Mouse (Mus musculus): ENCODE measurements around the gene Gzmk. TPM values are rescaled to one million over a fixed set of nuclear protein-coding genes. Genes with fewer than 3 reads are reported as not detected.

Gene Gzmk
- total RNA-seq, 2 experiments from 2014 or later, result 0.28 TPM; not detected in 1

DNA sequence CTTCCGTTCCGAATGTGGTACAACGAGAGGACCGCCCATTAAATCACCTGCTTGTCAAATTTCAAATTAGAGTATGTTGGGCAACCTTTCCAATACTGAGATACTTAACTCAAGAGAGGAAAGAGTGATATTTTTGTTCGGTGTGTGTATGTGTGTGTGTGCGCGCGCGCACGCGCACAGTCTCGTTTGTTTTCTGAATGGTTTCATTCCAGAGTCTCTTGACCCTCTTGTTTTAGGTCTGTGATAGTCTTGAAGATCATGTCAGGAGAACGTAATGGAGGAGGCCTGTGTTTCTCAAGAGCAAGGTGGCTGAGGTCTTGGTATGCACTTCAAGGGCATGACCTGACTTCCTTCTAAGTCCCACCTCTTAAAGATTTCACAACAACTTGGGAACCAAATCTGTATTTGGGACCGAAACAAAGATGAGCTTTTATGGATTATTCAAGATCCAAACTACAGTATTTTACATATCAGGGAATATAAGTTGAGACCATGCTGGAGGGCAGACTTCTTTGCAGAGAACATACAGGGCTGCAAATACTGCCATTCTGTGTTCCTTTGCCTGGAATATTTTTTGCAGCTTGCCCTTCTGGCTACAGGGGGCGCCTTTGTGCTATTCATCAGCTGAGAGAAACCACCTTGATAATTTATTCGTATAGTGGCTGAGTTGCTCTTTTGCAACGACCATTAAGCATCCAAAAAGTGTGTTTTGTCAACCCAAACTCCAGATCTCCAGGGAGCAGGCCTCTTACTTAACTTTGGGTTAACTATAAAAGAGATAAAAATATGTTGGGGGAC lies 2.2 kb upstream of the Gzmk start:
- no peak for DNase-seq (ENCODE audit: low spot score in 2 of 2)
- H3K4me3 ChIP-seq, result no peak overlapping the region
- no peak overlapping the region for H3K27ac ChIP-seq
- TF ChIP-seq CTCF (conservative IDR thresholded peaks at IDR 0.05), result peak; percentile 65

DNA sequence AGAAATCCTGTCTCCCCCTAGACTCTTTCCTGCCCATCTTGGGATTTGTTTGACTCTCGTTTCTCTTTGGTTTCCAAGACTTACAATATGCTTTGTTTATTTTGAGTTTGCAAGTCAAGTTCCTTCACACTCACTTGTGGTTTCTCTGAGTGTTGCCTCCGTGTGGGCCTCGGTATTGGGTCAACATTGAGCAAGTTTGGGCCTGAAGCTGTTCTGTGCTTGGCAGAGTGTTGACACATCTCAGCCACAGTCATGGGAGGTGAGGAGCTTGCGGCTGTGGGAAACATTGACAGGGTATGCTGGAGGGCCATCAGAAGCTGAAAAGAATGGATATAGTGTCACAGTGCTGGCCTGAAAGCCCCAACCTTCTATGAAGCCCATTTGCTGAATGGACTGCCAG lies 1.4 kb upstream of the Gzmk start:
- no peak overlapping the region for H3K4me3 ChIP-seq
- TF ChIP-seq CTCF (conservative IDR thresholded peaks at IDR 0.05), result no peak
- DNase-seq (ENCODE audit: low spot score in 2 of 2), result no peak
- H3K27ac ChIP-seq, result no peak overlapping the region

DNA sequence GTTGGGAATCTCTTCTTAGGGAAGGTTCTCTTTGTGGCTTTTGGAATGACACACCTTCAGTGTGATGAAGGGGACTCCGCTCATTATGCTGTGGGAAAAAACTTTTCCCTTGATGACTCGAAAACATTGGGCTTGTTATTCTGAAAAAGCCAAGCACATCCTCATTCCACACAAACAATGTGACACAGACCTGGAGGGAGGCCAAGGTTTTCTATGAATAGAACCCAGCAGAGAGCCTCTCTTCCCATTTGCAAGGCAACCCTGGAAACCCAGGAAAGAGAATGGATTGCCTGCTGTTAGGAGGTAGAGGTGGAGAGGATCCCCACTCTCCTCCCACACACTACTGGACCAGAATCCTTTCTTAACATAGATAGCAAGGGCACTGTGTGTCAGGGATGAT lies 1.6 kb downstream of the Gzmk start:
- H3K27ac ChIP-seq, result no peak overlapping the region
- peak overlapping the region; percentile 18; the same call in 1 of the 2 replicates for H3K4me3 ChIP-seq
- DNase-seq (ENCODE audit: low spot score in 2 of 2), result peak; percentile 62 to 74
- no peak for TF ChIP-seq CTCF (conservative IDR thresholded peaks at IDR 0.05)

DNA sequence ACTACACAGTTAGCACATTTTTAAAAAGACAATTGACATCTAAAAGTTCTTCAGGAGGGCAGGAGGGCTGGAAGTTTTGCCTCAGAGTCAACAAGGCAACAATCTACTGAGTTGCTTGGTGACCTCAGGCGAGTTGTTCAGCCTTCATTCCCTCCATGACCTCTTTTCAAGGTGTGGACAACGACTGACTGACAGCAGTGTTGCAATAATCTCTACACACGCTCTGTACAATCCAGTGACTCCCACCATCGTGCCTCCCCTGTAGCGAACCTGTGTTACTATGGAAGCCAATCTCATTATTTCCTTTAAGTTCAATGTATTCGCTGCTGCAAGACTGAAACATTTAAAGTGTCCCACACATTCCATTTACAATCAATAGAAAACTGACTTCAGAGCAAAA lies 3.9 kb downstream of the Gzmk start:
- no peak for TF ChIP-seq CTCF (conservative IDR thresholded peaks at IDR 0.05)
- Histone ChIP-seq H3K27ac (no peak overlapping the region), H3K4me3 (no peak overlapping the region)
- DNase-seq (ENCODE audit: low spot score in 2 of 2), result no peak

DNA sequence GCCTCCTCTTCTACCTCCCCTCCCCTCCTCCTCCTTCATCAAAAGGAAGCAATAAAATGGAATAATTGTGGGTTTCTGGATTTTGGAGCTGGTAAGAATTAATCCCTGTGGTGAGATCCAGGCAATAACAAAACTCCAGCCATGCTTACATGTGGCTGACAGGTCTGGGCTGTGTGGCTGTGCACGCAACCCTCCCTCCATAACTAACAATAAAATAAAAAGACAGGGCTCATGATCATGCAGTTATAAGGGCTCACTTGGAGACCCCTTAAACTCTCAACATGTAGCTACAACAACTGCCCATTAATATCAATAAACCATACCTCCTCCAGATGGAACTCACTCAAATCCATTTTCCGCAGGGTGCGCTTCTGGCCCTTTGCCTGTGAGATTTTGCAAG lies 11.8 kb downstream of the Gzmk start:
- TF ChIP-seq CTCF (conservative IDR thresholded peaks at IDR 0.05), result no peak
- DNase-seq (ENCODE audit: low spot score in 2 of 2), result no peak
- Histone ChIP-seq H3K27ac (no peak overlapping the region), H3K4me3 (no peak overlapping the region)

DNA sequence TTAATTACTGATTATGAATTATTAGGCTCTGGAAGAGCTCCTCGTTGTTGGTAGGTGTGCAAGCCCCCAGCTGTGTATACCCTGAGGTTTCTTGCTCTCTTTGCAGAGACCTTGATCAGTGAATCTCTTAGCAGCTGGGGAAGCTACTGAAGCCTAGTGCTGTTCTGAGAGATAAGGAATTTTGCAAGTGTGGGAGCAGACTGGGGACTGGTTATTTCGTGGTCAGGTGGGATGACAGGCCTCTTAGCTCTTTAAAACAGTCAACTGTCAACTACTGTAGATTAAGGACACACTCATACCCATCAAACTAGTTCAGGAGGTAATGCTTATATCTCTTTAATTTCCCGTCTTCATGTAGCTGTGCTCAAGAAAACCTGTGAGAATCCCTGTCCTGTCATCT lies 13.3 kb downstream of the Gzmk start:
- DNase-seq (ENCODE audit: low spot score in 2 of 2), result no peak
- TF ChIP-seq CTCF (conservative IDR thresholded peaks at IDR 0.05), result no peak
- no peak overlapping the region for H3K4me3 ChIP-seq
- H3K27ac ChIP-seq, result no peak overlapping the region

DNA sequence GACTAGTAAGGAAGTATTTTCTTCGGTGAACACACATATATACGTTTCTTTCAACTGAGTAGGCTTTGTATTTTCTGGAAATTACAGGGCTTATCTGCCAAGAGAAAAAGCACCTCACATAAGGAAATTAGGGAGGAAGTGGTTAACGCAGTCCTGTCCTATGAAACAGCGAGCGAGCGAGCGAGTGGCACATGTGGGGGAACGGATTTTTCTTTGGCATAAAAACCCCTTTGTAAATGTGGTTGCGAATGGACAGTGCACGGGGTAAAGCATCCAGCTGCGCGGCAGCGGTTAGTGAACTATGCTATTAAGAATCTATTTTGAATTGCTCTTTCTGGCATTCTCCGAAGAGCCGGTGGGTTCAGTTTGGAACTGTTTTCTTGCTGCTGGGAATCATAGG lies 14.4 kb downstream of the Gzmk start:
- no peak for DNase-seq (ENCODE audit: low spot score in 2 of 2)
- H3K4me3 ChIP-seq, result no peak overlapping the region
- no peak for TF ChIP-seq CTCF (conservative IDR thresholded peaks at IDR 0.05)
- H3K27ac ChIP-seq, result no peak overlapping the region

DNA sequence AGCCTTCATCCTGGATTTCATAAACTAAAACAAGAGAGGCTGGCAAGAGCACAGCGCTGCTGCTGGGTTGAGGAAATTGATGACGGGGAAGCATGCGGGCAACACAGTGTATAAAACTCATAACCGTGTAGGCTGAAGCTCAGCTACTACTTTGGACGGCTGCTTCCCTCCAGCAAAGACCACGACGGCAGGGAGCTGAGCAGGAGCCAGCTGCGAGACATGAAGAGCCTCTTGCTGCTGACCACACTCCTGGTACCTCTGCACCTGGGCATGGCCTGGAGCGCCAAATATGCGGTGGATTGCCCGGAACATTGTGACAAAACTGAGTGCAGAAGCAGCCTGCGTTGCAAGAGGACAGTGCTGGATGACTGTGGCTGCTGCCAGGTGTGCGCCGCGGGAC lies 16.1 kb downstream of the Gzmk start, which contains the start of gene Esm1:
TSS of gene Esm1 (plus strand) at position 36 of the 400 bp plus-strand sequence.
- Histone ChIP-seq H3K4me3 (no peak within 1 kb of the TSS), H3K27ac (no peak within 1 kb of the TSS)
- DNase-seq (ENCODE audit: low spot score in 2 of 2), result no peak
- TF ChIP-seq CTCF (conservative IDR thresholded peaks at IDR 0.05), result no peak

DNA sequence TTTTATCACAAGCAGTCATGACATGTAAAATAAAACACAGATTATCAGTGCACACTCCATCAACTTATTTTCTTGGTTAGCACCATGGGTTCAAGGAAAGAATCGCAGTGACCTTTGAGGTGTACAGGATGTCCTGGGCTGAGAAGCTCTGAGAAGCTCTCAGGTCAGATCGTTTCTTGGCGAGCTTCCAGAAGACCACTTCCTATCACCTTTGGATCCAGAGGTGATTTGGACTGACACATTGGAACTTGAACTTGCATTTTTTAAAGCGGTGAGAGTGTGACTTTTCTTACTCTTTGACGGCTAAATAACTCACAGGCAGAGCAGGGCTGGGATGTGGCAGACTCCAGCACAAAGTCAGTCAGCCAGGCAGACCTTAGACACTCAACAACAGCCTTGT lies 20.4 kb downstream of the Gzmk start:
- DNase-seq (ENCODE audit: low spot score in 2 of 2), result no peak
- Histone ChIP-seq H3K4me3 (no peak overlapping the region), H3K27ac (no peak overlapping the region)
- TF ChIP-seq CTCF (conservative IDR thresholded peaks at IDR 0.05), result no peak

DNA sequence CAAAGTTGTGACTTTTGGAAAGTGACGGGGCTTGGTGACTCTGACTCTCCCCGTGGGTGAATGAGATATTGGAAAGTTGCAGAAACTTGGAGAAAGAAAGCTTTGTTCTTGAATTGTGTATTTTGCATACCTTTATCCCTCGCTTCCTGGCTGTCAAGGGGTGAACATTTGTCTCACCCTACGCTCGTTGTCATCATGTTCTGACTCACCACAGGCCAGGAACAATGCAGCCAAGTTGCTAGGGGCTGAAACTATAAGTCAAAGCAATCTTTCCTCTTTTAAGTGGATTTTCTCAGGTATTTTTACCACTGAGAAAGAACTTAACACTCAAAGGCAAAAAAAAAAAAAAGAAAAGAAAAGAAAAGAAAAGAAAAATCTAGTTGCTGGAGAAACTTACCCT lies 22.6 kb downstream of the Gzmk start:
- no peak for TF ChIP-seq CTCF (conservative IDR thresholded peaks at IDR 0.05)
- H3K27ac ChIP-seq, result no peak overlapping the region
- no peak overlapping the region for H3K4me3 ChIP-seq
- DNase-seq (ENCODE audit: low spot score in 2 of 2), result no peak

DNA sequence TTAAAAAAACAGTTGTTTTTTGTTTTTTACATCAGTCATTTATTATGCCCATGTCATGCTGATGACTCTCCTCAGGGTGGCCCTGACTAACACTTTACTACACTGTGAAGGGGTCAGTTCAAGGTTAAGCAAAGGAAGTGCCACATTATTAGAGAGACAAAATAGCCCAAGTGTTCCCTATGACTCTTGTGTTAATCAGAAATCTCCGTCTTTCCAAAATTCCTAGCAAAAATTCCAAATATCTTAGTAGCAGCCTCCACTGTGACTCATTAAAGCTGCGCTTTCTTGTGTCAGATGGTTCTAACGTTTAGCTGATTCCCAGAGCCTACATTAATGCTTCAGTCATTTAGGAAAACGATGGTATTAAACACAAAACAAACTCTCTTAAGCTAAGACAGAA lies 23.5 kb downstream of the Gzmk start:
- no peak for DNase-seq (ENCODE audit: low spot score in 2 of 2)
- Histone ChIP-seq H3K27ac (no peak overlapping the region), H3K4me3 (no peak overlapping the region)
- TF ChIP-seq CTCF (conservative IDR thresholded peaks at IDR 0.05), result no peak

DNA sequence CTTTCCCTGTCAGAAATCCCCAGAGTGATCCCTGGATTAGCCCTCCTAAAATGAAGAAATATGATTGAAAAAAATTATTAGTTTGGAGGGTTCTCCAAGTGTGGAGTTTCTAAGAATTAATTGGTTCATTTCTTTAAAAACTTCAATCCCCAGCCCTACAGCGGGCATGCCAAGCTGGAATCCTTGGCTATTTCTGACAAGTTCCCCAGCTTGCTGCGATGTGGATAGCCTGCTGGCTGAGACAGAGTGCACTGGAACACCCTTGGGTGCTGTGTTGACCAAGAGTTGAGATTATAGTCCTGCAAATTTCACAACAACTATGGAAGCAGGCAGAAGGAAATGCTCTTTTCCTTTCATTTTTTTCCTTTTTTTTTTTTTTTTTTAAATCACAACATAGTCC lies 24.1 kb downstream of the Gzmk start:
- H3K27ac ChIP-seq, result no peak overlapping the region
- no peak for TF ChIP-seq CTCF (conservative IDR thresholded peaks at IDR 0.05)
- no peak overlapping the region for H3K4me3 ChIP-seq
- no peak for DNase-seq (ENCODE audit: low spot score in 2 of 2)

DNA sequence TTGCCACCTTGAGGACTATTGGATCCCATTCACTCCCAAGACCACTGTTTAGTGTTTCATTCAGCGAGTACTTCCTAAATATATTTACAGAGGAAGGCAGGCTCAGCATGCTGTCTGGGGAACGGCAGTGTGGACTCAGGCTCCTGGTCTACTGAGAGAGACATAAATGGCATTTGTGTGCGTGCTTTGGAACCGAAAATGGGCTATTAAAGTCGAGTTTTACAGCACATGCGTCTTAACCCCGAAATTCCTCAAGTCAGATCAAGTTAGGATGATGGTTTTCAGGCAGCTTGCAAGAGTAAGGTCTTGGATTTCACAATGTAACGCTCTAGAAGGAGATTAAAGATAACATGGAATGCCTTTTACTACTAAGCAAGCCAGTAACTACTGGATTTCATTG lies 25.0 kb downstream of the Gzmk start:
- DNase-seq (ENCODE audit: low spot score in 2 of 2), result no peak
- Histone ChIP-seq H3K4me3 (no peak overlapping the region), H3K27ac (no peak overlapping the region)
- TF ChIP-seq CTCF (conservative IDR thresholded peaks at IDR 0.05), result no peak

DNA sequence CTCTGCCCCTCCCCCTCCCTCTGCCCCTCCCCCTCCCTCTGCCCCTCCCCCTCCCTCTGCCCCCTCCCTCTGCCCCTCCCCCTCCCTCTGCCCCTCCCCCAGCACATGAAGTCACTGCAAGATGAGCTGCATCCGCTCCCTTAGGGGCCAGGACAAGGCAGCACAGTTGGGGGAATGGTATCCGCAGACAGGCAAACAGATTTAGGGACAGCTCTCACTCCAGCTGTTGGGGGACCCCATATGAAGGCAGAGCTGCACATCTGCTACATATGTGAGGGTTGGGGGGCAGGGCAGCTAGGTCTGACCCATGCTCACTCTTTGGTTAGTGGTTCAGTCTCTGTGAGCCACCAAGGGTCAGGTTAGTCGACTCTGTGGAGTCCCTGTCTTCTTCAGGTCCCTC lies 26.4 kb downstream of the Gzmk start:
- DNase-seq (ENCODE audit: low spot score in 2 of 2), result no peak
- TF ChIP-seq CTCF (conservative IDR thresholded peaks at IDR 0.05), result no peak
- Histone ChIP-seq H3K27ac (no peak overlapping the region), H3K4me3 (no peak overlapping the region)
